9 mouse cellular contexts compared by ENCODE assay signal in the genomic region with DNA sequence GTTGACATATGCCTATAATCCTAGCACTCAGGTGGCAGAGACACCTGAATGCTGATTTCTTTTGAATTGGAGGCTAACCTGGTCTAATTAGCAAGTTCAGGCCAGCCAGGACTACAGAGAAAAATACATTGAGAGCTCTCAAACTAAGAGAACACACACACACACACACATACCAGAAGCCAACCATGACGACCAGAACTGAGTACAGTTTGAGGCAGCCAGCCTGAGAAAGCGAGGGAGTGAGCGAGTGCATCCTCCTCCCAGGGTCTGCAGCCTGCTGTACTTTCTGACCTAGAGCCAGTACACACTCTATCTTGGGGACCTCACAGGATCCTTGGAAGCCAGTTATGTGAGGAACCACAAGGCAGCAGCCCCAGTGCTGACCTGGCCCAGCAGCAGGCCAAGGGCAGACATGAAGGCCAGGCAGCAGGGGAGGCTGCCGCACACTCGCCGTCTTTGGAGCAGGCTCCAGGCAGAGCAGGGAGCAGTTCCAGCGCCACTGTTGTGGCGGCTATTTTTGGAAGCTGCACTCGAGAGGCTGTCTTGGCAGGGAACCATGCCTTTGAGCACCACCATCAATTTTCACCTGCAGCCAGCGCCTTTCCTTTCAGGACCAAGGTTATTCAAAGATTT.
DNase-seq lines count a peak whose midpoint lies in the region; ATAC-seq lines count a peak whose summit lies in the region.
"Had no signal": no experiment of that assay in that cellular context is flagged by ENCODE, and none has a peak within 500 bp of the region (broad histone marks: within the 10 kb centered on the region; RNA-seq: fewer than 3 reads in every experiment).

No protein-coding gene starts in this region.

- 0 out of 2 replicates have a peak overlapping the region, but pooled peaks have one; percentile 65 for H3K27ac ChIP-seq in neural tube, embryonic 15.5 days (replicated peaks)
- H3K27ac ChIP-seq: liver, embryonic 15.5 days had no signal

- WGBS in neural tube, embryonic 15.5 days, result 45% methylated on average over 10 of the region's 10 CpGs

- DNase-seq in NIH3T3 (ENCODE audit: low read depth), result peak; percentile 46
- peak; percentile 75 for DNase-seq in adrenal gland, postnatal 10 days
- DNase-seq in heart, adult 11 months, result peak; percentile 96
- peak; percentile 43 for DNase-seq in kidney, adult 9 months

- no peak overlapping the region for H3K9ac ChIP-seq in neural tube, embryonic 15.5 days (replicated peaks)
- H3K9ac ChIP-seq: liver, embryonic 15.5 days had no signal

- no peaks in the 10 kb centered on the region for H3K9me3 ChIP-seq in neural tube, embryonic 15.5 days (replicated peaks)
- H3K9me3 ChIP-seq: liver, embryonic 15.5 days had no signal

- ATAC-seq in neural tube, embryonic 15.5 days (ENCODE audit: low FRiP score), result no peak
- ATAC-seq in granulocyte monocyte progenitor cell, adult 5-6 weeks (replicated peaks; ENCODE audit: poor library complexity, severe bottlenecking), result no peak
- no peak for ATAC-seq in erythroblast, adult 5-6 weeks (replicated peaks; ENCODE audit: low FRiP score, poor library complexity, severe bottlenecking)

- no peak overlapping the region for H3K4me3 ChIP-seq in neural tube, embryonic 15.5 days (replicated peaks)
- H3K4me3 ChIP-seq: erythroblast, embryonic 14.5 days; liver, embryonic 15.5 days had no signal

- no peaks in the 10 kb centered on the region for H3K27me3 ChIP-seq in neural tube, embryonic 15.5 days (replicated peaks)
- H3K27me3 ChIP-seq: liver, embryonic 15.5 days had no signal

- no peaks in the 10 kb centered on the region for H3K36me3 ChIP-seq in neural tube, embryonic 15.5 days
- H3K36me3 ChIP-seq: liver, embryonic 15.5 days had no signal

- H3K4me1 ChIP-seq in neural tube, embryonic 15.5 days, result peaks cover 48% of the 10 kb centered on the region
- H3K4me1 ChIP-seq: liver, embryonic 15.5 days had no signal

- no peak overlapping the region for H3K4me2 ChIP-seq in neural tube, embryonic 15.5 days
- H3K4me2 ChIP-seq: liver, embryonic 15.5 days had no signal

Comparison
In these comparisons a context has a peak if more than half of its experiments do, and no peak if none do; other contexts are left out.
1. DNase-seq: peak in every context shown above with its lines; median percentile 96 in heart, adult 11 months; 75 in adrenal gland, postnatal 10 days; 46 in NIH3T3; 43 in kidney, adult 9 months.